Mouse (Mus musculus) adrenal gland, adult 18-20 months (tissue): ENCODE measurements around the gene Apbb1ip. TPM values are rescaled to one million over a fixed set of nuclear protein-coding genes. Genes with fewer than 3 reads are reported as not detected.

Experiments used
- DNase-seq, 2 experiments: peaks; one replicate each; pipeline ENCODE4 v3.0.0; 2021 to 2022; ENCODE audit warnings: low spot score in 2 of 2
- total RNA-seq, 2 experiments: library from RNA; stranded (reverse); gene quantifications; 1 replicate in 1 of 2; 2 replicates in 1 of 2; pipeline ENCODE4 v1.2.3; 2021

Gene Apbb1ip
- total RNA-seq, 2 experiments from 2014 or later: 1.8 to 4.6 TPM

DNA sequence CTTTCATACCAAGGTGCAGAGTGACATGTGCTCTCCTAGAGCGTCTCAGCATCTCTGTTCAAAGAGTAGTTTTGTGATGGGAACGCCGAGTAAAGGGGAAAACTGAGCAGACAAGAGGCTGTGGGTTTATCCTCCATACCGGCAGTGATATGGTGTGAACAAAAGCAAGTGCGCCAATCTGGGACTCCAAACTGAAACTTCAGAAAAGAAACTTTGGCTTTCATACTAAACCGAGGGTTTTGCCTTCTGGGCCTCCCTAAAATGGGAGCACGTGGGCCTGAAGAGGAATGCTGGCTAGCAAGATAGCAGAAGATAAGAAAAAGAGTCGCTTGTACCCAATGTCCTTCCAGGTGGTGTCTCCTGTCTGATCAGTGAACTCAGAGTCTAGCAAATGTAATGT, 1.3 kb downstream of the Apbb1ip start:
- DNase-seq: no peak

GRCm38 (mm10) chr2:22775681-22776080, 1.8 kb downstream of the Apbb1ip start:
- no peak for DNase-seq

DNA sequence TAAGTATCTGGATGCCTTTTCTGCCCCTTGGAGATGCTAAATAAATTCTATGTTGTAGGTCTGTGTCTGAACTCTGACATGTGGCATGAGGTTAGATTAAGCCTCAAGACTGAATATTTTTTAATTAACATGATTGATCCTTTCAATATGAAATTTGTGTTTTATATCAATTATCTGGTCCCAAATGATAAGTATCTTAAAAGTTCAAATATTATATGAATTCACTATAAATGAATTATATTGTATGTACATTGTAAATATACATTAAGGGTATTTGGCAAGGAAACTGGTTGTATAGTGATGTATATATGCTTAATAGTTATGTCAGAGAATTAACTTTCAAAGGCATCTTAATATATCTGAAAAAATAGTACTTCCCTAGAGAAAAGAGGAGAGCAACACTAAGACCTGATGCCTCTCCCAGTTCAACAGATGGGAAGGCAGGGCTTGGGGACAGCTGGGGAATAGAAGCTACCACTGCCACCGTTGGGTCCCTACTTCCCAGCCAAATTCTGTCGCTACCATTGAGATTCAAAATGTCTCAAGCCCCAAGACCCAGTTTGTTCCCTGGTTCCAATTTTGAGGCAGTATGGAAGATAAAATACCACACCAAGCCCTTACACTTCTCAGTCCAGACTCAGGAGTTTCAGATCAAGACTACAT, 2.8 kb downstream of the Apbb1ip start:
- no peak for DNase-seq

- DNase-seq: no peak
Observed at GRCm38 (mm10) chr2:22777757-22778156, 3.9 kb downstream of the Apbb1ip start.

GRCm38 (mm10) chr2:22780884-22781283, 7.0 kb downstream of the Apbb1ip start:
- DNase-seq: no peak

GRCm38 (mm10) chr2:22781387-22782009, 7.6 kb downstream of the Apbb1ip start:
- DNase-seq: no peak

DNA sequence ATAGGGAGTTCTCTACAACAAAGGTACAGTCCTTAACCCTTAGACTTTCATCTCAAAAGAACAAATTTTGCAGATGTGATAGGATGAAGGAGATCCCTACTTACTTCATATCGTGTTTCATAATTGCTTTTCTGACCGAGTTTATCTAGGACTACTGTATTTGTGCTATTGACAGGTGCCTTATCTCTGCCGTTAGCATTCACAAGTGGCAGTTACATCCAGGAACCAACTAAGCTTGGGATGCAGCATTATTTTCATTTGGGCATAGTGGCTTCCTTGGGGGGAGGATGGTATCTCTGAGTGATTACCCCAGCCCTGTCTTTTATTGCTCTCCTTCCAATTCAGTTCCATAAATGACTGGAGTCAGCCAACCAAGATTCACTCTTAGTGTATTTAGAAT, 8.2 kb downstream of the Apbb1ip start:
- no peak for DNase-seq

DNA sequence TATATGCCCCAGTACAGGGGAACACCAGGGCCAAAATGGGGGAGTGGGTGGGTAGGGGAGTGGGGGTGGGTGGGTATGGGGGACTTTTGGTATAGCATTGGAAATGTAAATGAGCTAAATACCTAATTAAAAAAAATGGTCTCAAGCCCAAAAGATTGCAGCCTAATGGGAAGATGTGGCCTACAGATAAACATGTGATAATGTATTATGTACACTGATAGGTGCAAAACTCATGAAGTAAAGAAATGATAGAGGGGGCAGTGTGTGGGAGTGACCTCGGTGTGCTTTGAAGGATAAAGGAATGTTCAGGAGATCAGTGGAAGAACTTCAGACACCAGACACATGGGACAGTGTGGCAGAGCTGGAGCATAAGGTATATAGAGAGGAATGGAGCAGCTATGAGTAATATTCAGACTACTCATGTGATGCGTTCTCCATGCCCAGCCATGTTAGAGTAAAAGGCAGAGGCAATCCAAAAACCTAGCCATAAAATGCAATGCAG, 9.3 kb downstream of the Apbb1ip start:
- DNase-seq: no peak

DNA sequence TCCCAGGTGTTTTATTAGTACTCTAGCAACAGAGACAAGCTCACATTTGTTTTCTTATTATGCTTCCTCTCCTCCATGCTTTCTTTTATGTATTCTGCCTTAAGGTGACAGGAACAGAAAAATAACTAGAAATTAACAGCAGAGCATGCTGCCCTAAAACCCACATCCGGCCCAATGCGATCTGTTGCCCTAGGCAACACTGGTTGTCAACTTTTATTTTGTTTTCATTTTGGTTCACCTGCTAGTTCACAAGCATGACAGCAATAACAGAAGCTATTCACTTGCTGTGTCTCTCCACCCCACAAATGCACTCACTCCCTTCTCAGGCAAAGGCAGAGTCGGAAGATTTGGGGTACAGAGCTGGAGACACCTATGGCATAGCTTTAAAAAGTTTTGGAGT, 10.3 kb downstream of the Apbb1ip start:
- DNase-seq: no peak

- DNase-seq: no peak
Observed at GRCm38 (mm10) chr2:22784771-22785170, 10.9 kb downstream of the Apbb1ip start.

DNA sequence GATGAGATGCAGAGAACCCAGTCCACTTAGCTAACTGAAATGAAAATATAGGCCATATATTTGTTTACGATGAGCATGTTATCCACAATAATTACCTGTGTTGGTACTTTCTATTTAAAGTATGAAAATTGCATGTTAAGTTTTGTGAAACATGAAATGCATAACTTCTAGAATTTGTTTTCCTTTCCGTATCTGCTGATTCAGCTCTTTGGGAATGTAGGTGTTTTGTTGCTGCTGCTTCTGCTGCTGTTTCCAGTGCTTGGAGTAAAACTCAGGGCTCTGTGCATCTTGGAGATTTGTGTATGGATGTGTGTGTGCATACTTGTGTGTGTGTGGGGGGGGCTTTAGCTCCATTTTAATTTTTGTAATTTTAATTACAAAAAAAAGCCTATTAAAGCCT, 14.8 kb downstream of the Apbb1ip start:
- no peak for DNase-seq

- no peak for DNase-seq
Observed at GRCm38 (mm10) chr2:22789576-22789975, 15.7 kb downstream of the Apbb1ip start.

GRCm38 (mm10) chr2:22790435-22790834, 16.5 kb downstream of the Apbb1ip start:
- no peak for DNase-seq

DNA sequence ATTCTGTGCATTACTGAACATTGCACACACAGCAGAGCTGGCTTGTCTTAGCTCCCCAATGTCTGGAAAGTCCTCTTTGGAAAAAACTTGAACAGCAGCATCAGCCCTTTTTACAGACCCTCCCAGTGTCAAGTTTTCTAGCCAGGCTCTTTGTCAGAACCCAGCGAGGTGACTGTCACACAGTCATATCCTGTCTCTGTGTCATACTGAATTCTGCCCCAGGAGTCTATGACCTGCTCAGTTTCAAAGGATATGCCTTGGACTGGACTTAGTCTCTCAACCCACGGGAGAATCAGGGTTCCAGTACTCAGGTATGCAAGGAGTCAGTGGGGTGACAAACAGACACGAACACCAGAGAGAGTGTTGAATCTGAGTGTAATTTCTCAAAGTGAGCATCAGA, 21.2 kb downstream of the Apbb1ip start:
- DNase-seq: no peak

GRCm38 (mm10) chr2:22796487-22796886, 22.6 kb downstream of the Apbb1ip start:
- DNase-seq: no peak

- no peak for DNase-seq
Observed at GRCm38 (mm10) chr2:22799430-22800041, 25.6 kb downstream of the Apbb1ip start.

DNA sequence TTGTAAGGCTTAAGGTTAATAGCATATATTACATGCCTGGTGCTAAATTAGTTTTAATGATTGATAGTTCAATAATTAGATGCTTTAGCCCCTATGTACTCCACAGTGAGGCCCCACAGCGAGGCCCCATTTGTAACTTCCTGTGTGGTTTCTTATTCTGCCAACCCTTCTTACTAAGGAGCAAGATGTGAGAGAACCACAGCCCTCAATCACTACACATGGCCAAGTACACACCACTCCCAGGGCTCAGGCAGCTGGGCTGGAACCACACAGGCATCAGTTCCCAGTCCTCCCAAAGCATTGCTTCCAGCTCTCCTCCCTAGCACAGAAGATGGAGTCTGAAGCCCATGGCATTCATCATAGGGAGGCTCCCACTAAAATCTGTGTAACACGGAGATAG, 31.7 kb downstream of the Apbb1ip start:
- DNase-seq: no peak

- no peak for DNase-seq
Observed at GRCm38 (mm10) chr2:22806576-22806975, 32.7 kb downstream of the Apbb1ip start.

DNA sequence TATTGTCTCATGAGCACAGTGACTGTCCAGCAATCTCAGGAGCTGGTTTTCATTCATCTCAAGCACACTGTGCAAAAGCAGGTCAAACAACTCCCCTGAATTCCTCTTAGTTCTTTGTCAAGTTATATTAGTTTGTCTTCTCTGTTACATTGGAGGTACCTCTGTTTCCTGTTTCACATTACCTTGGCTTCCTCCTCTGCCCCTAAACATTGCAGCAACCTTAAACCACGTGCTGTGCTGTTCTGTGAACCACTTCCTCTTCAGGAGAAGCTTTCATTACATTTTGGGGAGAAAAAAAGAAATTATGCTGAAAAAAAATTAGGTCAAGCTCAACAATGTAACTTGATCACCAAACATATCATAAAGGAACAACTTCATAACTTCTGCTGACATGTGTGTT, 33.4 kb downstream of the Apbb1ip start:
- no peak for DNase-seq

- DNase-seq: no peak
Observed at GRCm38 (mm10) chr2:22810851-22811250, 37.0 kb downstream of the Apbb1ip start.

DNA sequence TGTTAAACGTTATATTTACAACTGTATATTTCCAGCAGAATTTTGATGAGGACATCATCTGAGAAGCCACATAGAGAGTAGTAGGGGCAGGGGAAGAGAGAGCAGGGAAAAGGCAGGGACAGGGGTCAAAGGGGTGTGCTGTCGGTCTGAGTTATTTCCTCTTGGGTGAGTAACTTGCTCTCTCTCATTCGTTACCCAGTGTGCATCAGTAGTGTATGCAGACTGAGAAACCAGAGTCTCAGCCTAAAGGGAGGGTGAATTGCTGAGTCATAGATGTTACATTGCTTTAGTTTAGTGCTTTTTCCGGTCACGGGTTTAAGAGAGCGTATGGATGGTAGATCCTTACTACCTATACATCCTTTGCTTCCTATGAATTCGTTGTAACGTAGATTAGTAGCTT, 37.6 kb downstream of the Apbb1ip start:
- DNase-seq: no peak

- DNase-seq: no peak
Observed at GRCm38 (mm10) chr2:22813921-22814320, 40.0 kb downstream of the Apbb1ip start.
